ENCODE assay signal across 18 mouse cellular contexts in genomic region chr6:126440254-126440653, GRCm38 (mm10).
"Had no signal": no experiment of that assay in that cellular context is flagged by ENCODE, and none has a peak within 500 bp of the region (broad histone marks: within the 10 kb centered on the region; RNA-seq: fewer than 3 reads in every experiment).

No protein-coding gene starts in this region.

- H3K4me3 ChIP-seq: liver, embryonic 15.5 days; lung, embryonic 15.5 days; midbrain, embryonic 10.5 days; midbrain, embryonic 12.5 days; midbrain, embryonic 15.5 days; neural tube, embryonic 12.5 days; stomach, embryonic 15.5 days had no signal

- H3K4me1 ChIP-seq: liver, embryonic 15.5 days; lung, embryonic 15.5 days; midbrain, embryonic 10.5 days; midbrain, embryonic 12.5 days; midbrain, embryonic 15.5 days; neural tube, embryonic 12.5 days; stomach, embryonic 15.5 days had no signal

- H3K27me3 ChIP-seq: liver, embryonic 15.5 days; lung, embryonic 15.5 days; midbrain, embryonic 12.5 days; midbrain, embryonic 15.5 days; neural tube, embryonic 12.5 days; stomach, embryonic 15.5 days had no signal

- H3K9me3 ChIP-seq: liver, embryonic 15.5 days; lung, embryonic 15.5 days; midbrain, embryonic 10.5 days; midbrain, embryonic 12.5 days; midbrain, embryonic 15.5 days; neural tube, embryonic 12.5 days; stomach, embryonic 15.5 days had no signal

- H3K27ac ChIP-seq: liver, embryonic 15.5 days; lung, embryonic 15.5 days; midbrain, embryonic 10.5 days; midbrain, embryonic 12.5 days; midbrain, embryonic 15.5 days; neural tube, embryonic 12.5 days; stomach, embryonic 15.5 days; stomach, postnatal 0 days had no signal

- DNase-seq: liver, postnatal 0 days; lung, adult 2 months; lung, postnatal 14 days; lung, postnatal 4 days; right cerebral cortex, postnatal 14 days; spleen, adult 18-20 months; thymus, adult 18-20 months; thymus, postnatal 14 days; thymus, postnatal 36 days had no signal

- H3K9ac ChIP-seq: liver, embryonic 15.5 days; liver, postnatal 0 days; lung, embryonic 15.5 days; midbrain, embryonic 12.5 days; midbrain, embryonic 15.5 days; neural tube, embryonic 12.5 days; stomach, embryonic 15.5 days had no signal

- H3K4me2 ChIP-seq: liver, embryonic 15.5 days; lung, embryonic 15.5 days; midbrain, embryonic 12.5 days; midbrain, embryonic 15.5 days; neural tube, embryonic 12.5 days; stomach, embryonic 15.5 days had no signal

- H3K36me3 ChIP-seq: liver, embryonic 15.5 days; lung, embryonic 15.5 days; midbrain, embryonic 10.5 days; midbrain, embryonic 12.5 days; midbrain, embryonic 15.5 days; neural tube, embryonic 12.5 days; stomach, embryonic 15.5 days had no signal

- ATAC-seq: liver, postnatal 0 days; lung, postnatal 0 days; midbrain, embryonic 15.5 days had no signal
